Mouse (Mus musculus) heart, embryonic 10.5 days (tissue): ENCODE measurements at regions not wholly inside any gene's neighbourhood (a gene's known extent, or its start where the extent isn't known, plus 50 kb on each side); places are given as distances from the start of the nearest gene placed in this dataset.

Experiments
- DNase-seq: peaks from one replicate; pipeline ENCODE4 v3.0.0-alpha.2; 2017; ENCODE audit warnings: low spot score
- H3K27ac ChIP-seq: fragments of 300-500 bp; sonication (generic); 2 replicates; pipeline ENCODE4 v1.5.1; 2016; ENCODE audit warnings: mild to moderate bottlenecking
- H3K27me3 ChIP-seq: fragments of 300-500 bp; sonication (generic); 2 replicates; pipeline ENCODE4 v1.6.1; 2016; ENCODE audit warnings: mild to moderate bottlenecking; ENCODE audit not compliant: poor library complexity, insufficient read depth, severe bottlenecking
- H3K36me3 ChIP-seq: fragments of 300-500 bp; sonication (generic); 2 replicates; pipeline ENCODE4 v1.6.1; 2016; ENCODE audit warnings: mild to moderate bottlenecking, moderate library complexity
- H3K4me1 ChIP-seq: fragments of 300-500 bp; sonication (generic); 2 replicates; pipeline ENCODE4 v1.6.1; 2016; ENCODE audit warnings: mild to moderate bottlenecking
- H3K4me3 ChIP-seq: fragments of 300-500 bp; sonication (generic); 2 replicates; pipeline ENCODE4 v1.5.1; 2016; ENCODE audit warnings: mild to moderate bottlenecking, moderate library complexity
- H3K9me3 ChIP-seq: fragments of 300-500 bp; sonication (generic); 2 replicates; pipeline ENCODE4 v1.6.1; 2016; ENCODE audit warnings: mild to moderate bottlenecking, moderate library complexity
- WGBS: fragments of 180-500 bp; shearing (Covaris S2); methylation state at CpG from one replicate; pipeline ENCODE4 v1.1.7; 2016; 5-methylcytosine and 5-hydroxymethylcytosine counted together

DNA sequence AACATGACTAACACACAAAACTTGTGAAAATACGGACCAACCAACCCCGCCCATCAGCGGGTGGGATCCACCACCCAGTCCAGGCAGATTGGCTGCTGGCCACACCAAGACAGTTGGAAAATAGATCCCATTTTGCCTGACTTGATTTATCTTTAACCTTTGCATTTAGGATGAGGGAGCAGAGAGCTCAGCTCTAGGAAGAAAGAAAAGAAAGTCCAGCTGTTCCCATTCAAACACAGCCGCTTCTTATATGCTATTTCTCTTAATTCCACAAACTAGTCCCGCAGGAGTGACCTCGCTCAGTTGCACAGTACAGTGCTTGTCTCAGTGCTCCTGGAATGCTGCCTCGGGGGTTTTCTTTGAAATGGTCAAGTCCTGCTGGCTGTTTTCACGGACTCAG, 217.6 kb upstream of the Daam1 start:
- no peak for DNase-seq
- H3K27ac ChIP-seq = no peak overlapping the region
- no peaks in the 10 kb centered on the region for H3K36me3 ChIP-seq
- no peaks in the 10 kb centered on the region for H3K27me3 ChIP-seq
- peaks cover 5% of the 10 kb centered on the region; the same call in 1 of the 2 replicates for H3K4me1 ChIP-seq
- H3K9me3 ChIP-seq = no peaks in the 10 kb centered on the region
- H3K4me3 ChIP-seq = no peak overlapping the region
- 72% methylated on average over 8 of the region's 8 CpGs for WGBS

DNA sequence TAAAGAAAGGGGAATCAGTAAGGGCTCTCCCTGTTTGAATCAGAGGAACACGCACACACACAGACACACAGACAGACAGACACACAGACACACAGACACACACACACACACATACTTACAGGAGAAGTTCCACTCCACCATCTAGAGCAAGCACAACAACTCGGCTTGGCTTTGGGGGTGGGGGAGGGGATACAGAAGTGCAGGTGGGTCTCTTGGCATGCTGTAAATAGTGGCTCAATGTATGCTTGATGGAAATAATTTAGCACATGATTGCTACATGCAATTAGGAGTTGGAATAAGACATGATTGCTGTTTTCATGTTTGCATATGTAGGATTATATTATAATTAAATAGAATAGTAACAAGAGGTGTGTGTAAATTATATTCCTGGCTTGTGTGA, 215.9 kb upstream of the Daam1 start:
- Histone ChIP-seq H3K36me3 (no peaks in the 10 kb centered on the region), H3K4me3 (no peak overlapping the region), H3K4me1 (peaks cover 16% of the 10 kb centered on the region), H3K27ac (no peak overlapping the region), H3K27me3 (no peaks in the 10 kb centered on the region), H3K9me3 (no peaks in the 10 kb centered on the region)
- 78% methylated on average over 2 of the region's 2 CpGs for WGBS
- DNase-seq = no peak

- WGBS = 66% methylated on average over 2 of the region's 2 CpGs
- Histone ChIP-seq H3K27ac (no peak overlapping the region), H3K27me3 (no peaks in the 10 kb centered on the region), H3K9me3 (no peaks in the 10 kb centered on the region), H3K4me3 (no peak overlapping the region), H3K4me1 (peaks cover 20% of the 10 kb centered on the region), H3K36me3 (no peaks in the 10 kb centered on the region)
- DNase-seq = no peak
Measured at GRCm38 (mm10) chr12:71615383-71615782, 215.5 kb upstream of the Daam1 start.

GRCm38 (mm10) chr12:71616121-71616520, 214.8 kb upstream of the Daam1 start:
- no peak overlapping the region for H3K27ac ChIP-seq
- H3K4me3 ChIP-seq = no peak overlapping the region
- H3K27me3 ChIP-seq = no peaks in the 10 kb centered on the region
- peaks cover 20% of the 10 kb centered on the region for H3K4me1 ChIP-seq
- no peak for DNase-seq
- 74% methylated on average over 4 of the region's 4 CpGs for WGBS
- no peaks in the 10 kb centered on the region for H3K36me3 ChIP-seq
- H3K9me3 ChIP-seq = no peaks in the 10 kb centered on the region

DNA sequence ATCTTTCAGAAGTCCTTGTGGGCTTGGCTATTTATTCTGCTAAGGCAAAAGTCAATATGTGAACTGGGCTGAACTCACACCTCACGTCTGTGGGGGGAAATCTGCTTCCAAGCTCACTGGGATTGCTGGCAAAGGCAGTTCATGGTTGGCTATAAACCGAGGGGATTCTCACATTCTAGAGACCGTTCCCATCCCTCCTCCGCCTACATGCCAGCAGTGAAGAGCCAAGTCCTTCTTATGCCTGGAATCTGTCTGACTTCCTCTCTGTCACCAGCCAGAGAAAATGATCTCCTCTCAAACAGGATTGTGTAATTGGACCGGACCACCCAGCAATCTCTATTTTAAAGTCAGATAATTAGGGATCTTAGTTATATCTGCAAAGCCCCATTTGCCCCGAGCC, 212.4 kb upstream of the Daam1 start:
- DNase-seq = no peak
- Histone ChIP-seq H3K4me3 (no peak overlapping the region), H3K9me3 (no peaks in the 10 kb centered on the region), H3K27me3 (no peaks in the 10 kb centered on the region), H3K36me3 (no peaks in the 10 kb centered on the region), H3K27ac (no peak overlapping the region), H3K4me1 (peaks cover 26% of the 10 kb centered on the region)
- WGBS = 66% methylated on average over 6 of the region's 6 CpGs

DNA sequence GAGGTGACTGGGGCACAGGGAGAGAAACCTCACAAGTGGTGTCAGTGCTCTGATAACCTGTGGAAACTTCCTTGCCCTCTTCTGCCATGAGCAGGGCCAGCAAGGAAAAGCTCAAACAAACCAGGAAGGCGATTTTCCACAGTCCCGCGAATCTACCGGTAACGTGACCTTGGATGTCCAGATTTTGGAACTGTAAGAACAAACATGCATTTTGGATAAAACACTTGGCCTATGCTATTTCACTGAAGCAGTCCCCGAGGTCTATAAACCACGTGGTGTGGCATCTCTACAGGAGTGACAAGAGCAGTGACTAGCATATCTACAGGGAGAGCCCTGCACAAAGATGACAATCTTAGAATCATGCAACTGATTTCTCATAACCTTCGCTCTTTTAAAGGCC, 211.9 kb upstream of the Daam1 start:
- no peaks in the 10 kb centered on the region for H3K36me3 ChIP-seq
- H3K4me1 ChIP-seq = peaks cover 31% of the 10 kb centered on the region
- H3K27ac ChIP-seq = no peak overlapping the region
- WGBS = 82% methylated on average over 8 of the region's 8 CpGs
- DNase-seq = no peak
- no peak overlapping the region for H3K4me3 ChIP-seq
- no peaks in the 10 kb centered on the region for H3K9me3 ChIP-seq
- H3K27me3 ChIP-seq = no peaks in the 10 kb centered on the region

GRCm38 (mm10) chr12:71619561-71619960, 211.3 kb upstream of the Daam1 start:
- no peak for DNase-seq
- H3K27me3 ChIP-seq = no peaks in the 10 kb centered on the region
- no peaks in the 10 kb centered on the region for H3K36me3 ChIP-seq
- no peaks in the 10 kb centered on the region for H3K9me3 ChIP-seq
- peaks cover 37% of the 10 kb centered on the region for H3K4me1 ChIP-seq
- H3K27ac ChIP-seq = 0 out of 2 replicates have a peak overlapping the region, but pooled peaks have one; percentile 13
- WGBS = 52% methylated on average over 4 of the region's 4 CpGs
- H3K4me3 ChIP-seq = no peak overlapping the region

DNA sequence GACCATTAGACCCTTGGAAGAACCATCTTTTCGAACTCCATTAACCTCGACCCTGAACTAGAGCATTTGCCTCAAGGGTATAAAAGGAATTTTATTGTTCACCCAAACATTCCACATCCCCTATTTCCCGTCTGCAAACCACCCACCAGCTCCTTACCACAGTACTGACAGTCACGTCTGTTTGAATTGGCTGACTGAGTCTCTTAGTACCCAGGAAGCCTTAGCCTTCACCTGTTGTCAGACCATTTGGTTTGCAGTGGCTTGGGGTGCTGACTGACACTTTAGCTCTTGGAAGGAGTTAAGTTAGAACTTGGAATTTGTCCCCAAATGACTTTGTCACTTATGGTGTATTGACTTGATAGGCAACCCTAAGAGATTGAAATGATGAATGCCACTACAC, 209.3 kb upstream of the Daam1 start:
- Histone ChIP-seq H3K27me3 (no peaks in the 10 kb centered on the region), H3K4me1 (peaks cover 50% of the 10 kb centered on the region), H3K36me3 (no peaks in the 10 kb centered on the region), H3K27ac (no peak overlapping the region), H3K9me3 (no peaks in the 10 kb centered on the region), H3K4me3 (no peak overlapping the region)
- no peak for DNase-seq
- 61% methylated on average over 4 of the region's 4 CpGs for WGBS

DNA sequence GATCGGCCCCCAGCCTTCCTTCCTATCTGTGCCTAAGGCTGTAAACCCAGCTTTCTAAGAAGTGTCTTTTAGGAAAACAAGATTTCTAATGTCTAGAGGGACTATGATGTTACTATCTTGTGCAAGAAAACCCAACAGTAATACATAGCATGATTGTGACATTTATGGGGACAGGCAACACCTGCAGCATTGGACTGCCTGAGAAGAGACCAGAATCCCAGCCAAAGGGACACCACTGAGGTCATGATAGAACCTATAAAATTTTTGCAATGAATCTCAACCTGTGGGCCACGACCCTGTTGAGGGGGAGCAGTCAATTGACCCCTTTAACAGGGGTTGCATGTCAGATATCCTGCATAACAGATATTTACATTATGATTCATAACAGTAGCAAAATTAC, 208.1 kb upstream of the Daam1 start:
- H3K9me3 ChIP-seq = no peaks in the 10 kb centered on the region
- no peaks in the 10 kb centered on the region for H3K27me3 ChIP-seq
- no peaks in the 10 kb centered on the region for H3K36me3 ChIP-seq
- 84% methylated on average over 2 of the region's 2 CpGs for WGBS
- DNase-seq = no peak
- no peak overlapping the region for H3K27ac ChIP-seq
- peaks cover 62% of the 10 kb centered on the region for H3K4me1 ChIP-seq
- no peak overlapping the region for H3K4me3 ChIP-seq

- WGBS = 87% methylated on average over 5 of the region's 5 CpGs
Measured at GRCm38 (mm10) chr12:71623271-71623670, 207.6 kb upstream of the Daam1 start.

DNA sequence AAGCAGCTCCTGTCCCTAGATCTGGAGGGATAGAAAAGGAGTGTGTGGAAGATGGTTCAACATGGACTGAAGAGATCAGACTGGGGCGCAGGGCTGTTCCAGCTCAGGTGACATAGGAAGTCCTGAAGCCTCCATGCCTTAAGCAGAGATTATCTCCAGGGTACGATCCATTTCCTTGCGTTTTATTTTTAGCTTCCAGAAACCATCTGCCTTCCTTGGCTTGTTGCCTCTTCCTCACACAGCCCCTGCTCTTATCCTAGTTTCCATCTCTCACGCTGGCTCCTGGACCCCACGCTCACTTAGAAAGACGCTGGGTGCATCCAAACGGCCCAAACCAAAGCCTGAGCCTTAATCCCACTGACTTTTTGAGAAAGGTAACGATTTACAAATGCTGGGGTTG, 206.8 kb upstream of the Daam1 start:
- Histone ChIP-seq H3K36me3 (no peaks in the 10 kb centered on the region), H3K4me3 (no peak overlapping the region), H3K9me3 (no peaks in the 10 kb centered on the region), H3K27ac (0 out of 2 replicates have a peak overlapping the region, but pooled peaks have one; percentile 23), H3K27me3 (no peaks in the 10 kb centered on the region), H3K4me1 (peaks cover 59% of the 10 kb centered on the region)
- no peak for DNase-seq
- WGBS = 54% methylated on average over 8 of the region's 8 CpGs

More at GRCm38 (mm10) chr12:71623271-71623670, 207.6 kb upstream of the Daam1 start:
- Histone ChIP-seq H3K4me3 (no peak overlapping the region), H3K27ac (no peak overlapping the region), H3K9me3 (no peaks in the 10 kb centered on the region), H3K4me1 (peaks cover 64% of the 10 kb centered on the region), H3K36me3 (no peaks in the 10 kb centered on the region), H3K27me3 (no peaks in the 10 kb centered on the region)
- DNase-seq = no peak

GRCm38 (mm10) chr12:71624676-71625075, 206.2 kb upstream of the Daam1 start:
- H3K4me3 ChIP-seq = no peak overlapping the region
- no peak overlapping the region for H3K27ac ChIP-seq
- H3K36me3 ChIP-seq = no peaks in the 10 kb centered on the region
- H3K9me3 ChIP-seq = no peaks in the 10 kb centered on the region
- WGBS = 46% methylated on average over 6 of the region's 6 CpGs
- DNase-seq = no peak
- H3K4me1 ChIP-seq = peaks cover 56% of the 10 kb centered on the region
- no peaks in the 10 kb centered on the region for H3K27me3 ChIP-seq

DNA sequence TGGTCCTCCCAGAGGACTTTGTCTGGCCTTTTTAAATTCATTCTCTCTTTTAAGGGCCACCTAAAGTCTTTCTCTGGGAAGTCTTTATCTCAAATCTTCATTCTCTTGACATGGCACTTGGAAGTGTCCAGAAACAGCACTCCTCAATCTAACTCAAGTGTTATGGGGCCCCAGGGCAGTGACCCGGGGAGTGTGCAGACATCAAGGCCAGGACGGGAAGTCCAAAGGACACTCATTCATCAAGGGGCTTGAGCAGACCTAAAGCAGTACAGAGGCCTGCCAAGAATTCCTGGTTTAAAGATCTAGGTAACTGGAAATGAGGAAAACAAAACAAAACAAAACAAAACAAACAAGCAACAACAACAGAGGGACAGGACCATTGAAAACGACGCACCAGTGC, 205.8 kb upstream of the Daam1 start:
- no peaks in the 10 kb centered on the region for H3K36me3 ChIP-seq
- 46% methylated on average over 4 of the region's 4 CpGs for WGBS
- H3K9me3 ChIP-seq = no peaks in the 10 kb centered on the region
- DNase-seq = no peak
- peaks cover 52% of the 10 kb centered on the region for H3K4me1 ChIP-seq
- peak overlapping the region; percentile 26 for H3K27ac ChIP-seq
- H3K4me3 ChIP-seq = no peak overlapping the region
- no peaks in the 10 kb centered on the region for H3K27me3 ChIP-seq

DNA sequence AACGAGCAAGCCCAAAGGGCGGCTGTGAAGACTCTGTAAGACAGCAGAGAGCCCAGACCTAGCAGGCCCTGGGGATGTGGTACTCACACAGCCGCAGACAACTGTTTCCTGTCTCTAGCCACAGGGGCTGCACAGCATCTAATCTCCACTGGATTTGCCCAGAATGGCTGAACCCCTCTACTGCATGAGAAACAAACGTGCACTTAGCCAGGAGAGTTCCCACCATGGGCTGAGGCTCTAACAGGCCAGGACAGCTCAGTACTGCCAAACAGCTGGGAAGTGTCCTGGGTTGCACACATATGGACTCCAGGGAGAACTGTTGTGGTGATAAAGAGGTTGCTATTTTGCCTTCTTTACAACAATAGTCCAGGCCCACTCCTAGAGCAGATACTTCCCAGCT, 204.1 kb upstream of the Daam1 start:
- peak overlapping the region; percentile 72 for H3K27ac ChIP-seq
- WGBS = 35% methylated on average over 4 of the region's 4 CpGs
- DNase-seq = no peak

More for the DNA sequence above, 204.1 kb upstream of the Daam1 start:
- Histone ChIP-seq H3K9me3 (no peaks in the 10 kb centered on the region), H3K27me3 (no peaks in the 10 kb centered on the region), H3K4me3 (no peak overlapping the region), H3K4me1 (peaks cover 54% of the 10 kb centered on the region), H3K36me3 (no peaks in the 10 kb centered on the region)
